Mouse (Mus musculus): ENCODE measurements around the gene Mcat. TPM values are rescaled to one million over a fixed set of nuclear protein-coding genes. Genes with fewer than 3 reads are reported as not detected.

Gene Mcat
- polyA plus RNA-seq, 1 experiment from 2014 or later: 31.5 TPM

GRCm38 (mm10) chr15:83573606-83574005 lies 10.0 kb upstream of the Mcat start:
- no peak overlapping the region for H3K27ac ChIP-seq
- no peak for ATAC-seq (ENCODE audit: insufficient number of reproducible peaks, low FRiP score, low TSS enrichment, low read depth)
- no peak overlapping the region for H3K4me2 ChIP-seq
- no peak overlapping the region for H3K9ac ChIP-seq
- no peaks in the 10 kb centered on the region for H3K9me3 ChIP-seq
- peaks cover 48% of the 10 kb centered on the region for H3K36me3 ChIP-seq
- 97% methylated on average over 12 of the region's 12 CpGs for WGBS
- no peaks in the 10 kb centered on the region for H3K27me3 ChIP-seq
- H3K4me3 ChIP-seq: no peak overlapping the region
- no peaks in the 10 kb centered on the region for H3K4me1 ChIP-seq

GRCm38 (mm10) chr15:83572132-83572531 lies 8.5 kb upstream of the Mcat start:
- no peak for ATAC-seq (ENCODE audit: insufficient number of reproducible peaks, low FRiP score, low TSS enrichment, low read depth)
- WGBS: 81% methylated on average over 4 of the region's 4 CpGs

GRCm38 (mm10) chr15:83571636-83572035 lies 8.0 kb upstream of the Mcat start:
- no peak overlapping the region for H3K4me3 ChIP-seq
- no peaks in the 10 kb centered on the region for H3K27me3 ChIP-seq
- H3K27ac ChIP-seq: no peak overlapping the region
- H3K4me2 ChIP-seq: no peak overlapping the region
- peaks cover 28% of the 10 kb centered on the region for H3K36me3 ChIP-seq
- H3K4me1 ChIP-seq: no peaks in the 10 kb centered on the region
- WGBS: 80% methylated on average over 5 of the region's 5 CpGs
- H3K9ac ChIP-seq: no peak overlapping the region
- no peak for ATAC-seq (ENCODE audit: insufficient number of reproducible peaks, low FRiP score, low TSS enrichment, low read depth)
- no peaks in the 10 kb centered on the region for H3K9me3 ChIP-seq

More at GRCm38 (mm10) chr15:83572132-83572531, 8.5 kb upstream of the Mcat start:
- no peak overlapping the region for H3K4me3 ChIP-seq
- H3K9ac ChIP-seq: no peak overlapping the region
- no peak overlapping the region for H3K27ac ChIP-seq
- no peaks in the 10 kb centered on the region for H3K4me1 ChIP-seq
- no peak overlapping the region for H3K4me2 ChIP-seq
- H3K36me3 ChIP-seq: peaks cover 33% of the 10 kb centered on the region
- no peaks in the 10 kb centered on the region for H3K9me3 ChIP-seq
- H3K27me3 ChIP-seq: no peaks in the 10 kb centered on the region

GRCm38 (mm10) chr15:83570641-83571040 lies 7.1 kb upstream of the Mcat start:
- WGBS: 66% methylated on average over 2 of the region's 2 CpGs
- no peaks in the 10 kb centered on the region for H3K4me1 ChIP-seq
- no peak overlapping the region for H3K4me2 ChIP-seq
- no peak overlapping the region for H3K9ac ChIP-seq
- ATAC-seq (ENCODE audit: insufficient number of reproducible peaks, low FRiP score, low TSS enrichment, low read depth): no peak
- H3K27ac ChIP-seq: no peak overlapping the region
- no peaks in the 10 kb centered on the region for H3K9me3 ChIP-seq
- peaks cover 18% of the 10 kb centered on the region for H3K36me3 ChIP-seq
- H3K27me3 ChIP-seq: no peaks in the 10 kb centered on the region
- H3K4me3 ChIP-seq: no peak overlapping the region

- Histone ChIP-seq H3K9ac (no peak overlapping the region), H3K4me3 (no peak overlapping the region), H3K27me3 (no peaks in the 10 kb centered on the region), H3K27ac (no peak overlapping the region), H3K9me3 (no peaks in the 10 kb centered on the region), H3K4me2 (no peak overlapping the region), H3K4me1 (no peaks in the 10 kb centered on the region), H3K36me3 (peaks cover 10% of the 10 kb centered on the region)
- WGBS: 61% methylated on average over 11 of the region's 11 CpGs
- ATAC-seq (ENCODE audit: insufficient number of reproducible peaks, low FRiP score, low TSS enrichment, low read depth): no peak
Measured at GRCm38 (mm10) chr15:83569682-83570081, 6.1 kb upstream of the Mcat start.

GRCm38 (mm10) chr15:83568544-83568943 lies 5.0 kb upstream of the Mcat start:
- H3K9ac ChIP-seq: no peak overlapping the region
- H3K4me3 ChIP-seq: no peak overlapping the region
- WGBS: 92% methylated on average over 5 of the region's 5 CpGs

GRCm38 (mm10) chr15:83567728-83568127 lies 4.1 kb upstream of the Mcat start:
- Histone ChIP-seq H3K27ac (no peak overlapping the region), H3K9me3 (no peaks in the 10 kb centered on the region), H3K9ac (no peak overlapping the region), H3K4me3 (no peak overlapping the region), H3K4me2 (no peak overlapping the region), H3K4me1 (peaks cover 18% of the 10 kb centered on the region), H3K36me3 (no peaks in the 10 kb centered on the region), H3K27me3 (no peaks in the 10 kb centered on the region)
- no peak for ATAC-seq (ENCODE audit: insufficient number of reproducible peaks, low FRiP score, low TSS enrichment, low read depth)
- 71% methylated on average over 3 of the region's 3 CpGs for WGBS

More at GRCm38 (mm10) chr15:83568544-83568943, 5.0 kb upstream of the Mcat start:
- Histone ChIP-seq H3K36me3 (no peaks in the 10 kb centered on the region), H3K4me2 (no peak overlapping the region), H3K9me3 (no peaks in the 10 kb centered on the region), H3K27ac (no peak overlapping the region), H3K4me1 (peaks cover 10% of the 10 kb centered on the region), H3K27me3 (no peaks in the 10 kb centered on the region)
- ATAC-seq (ENCODE audit: insufficient number of reproducible peaks, low FRiP score, low TSS enrichment, low read depth): no peak

- 73% methylated on average over 5 of the region's 5 CpGs for WGBS
Measured at GRCm38 (mm10) chr15:83566006-83566405, 2.4 kb upstream of the Mcat start.

GRCm38 (mm10) chr15:83565434-83565833 lies 1.8 kb upstream of the Mcat start:
- Histone ChIP-seq H3K27me3 (no peaks in the 10 kb centered on the region), H3K9ac (no peak overlapping the region), H3K4me3 (no peak overlapping the region), H3K4me2 (no peak overlapping the region), H3K27ac (no peak overlapping the region), H3K4me1 (peaks cover 21% of the 10 kb centered on the region), H3K36me3 (no peaks in the 10 kb centered on the region), H3K9me3 (no peaks in the 10 kb centered on the region)
- no peak for ATAC-seq (ENCODE audit: insufficient number of reproducible peaks, low FRiP score, low TSS enrichment, low read depth)
- WGBS: 70% methylated on average over 3 of the region's 3 CpGs

More at GRCm38 (mm10) chr15:83566006-83566405, 2.4 kb upstream of the Mcat start:
- H3K4me3 ChIP-seq: no peak overlapping the region
- no peak overlapping the region for H3K27ac ChIP-seq
- H3K4me2 ChIP-seq: no peak overlapping the region
- no peak for ATAC-seq (ENCODE audit: insufficient number of reproducible peaks, low FRiP score, low TSS enrichment, low read depth)
- no peak overlapping the region for H3K9ac ChIP-seq
- no peaks in the 10 kb centered on the region for H3K36me3 ChIP-seq
- H3K27me3 ChIP-seq: no peaks in the 10 kb centered on the region
- peaks cover 21% of the 10 kb centered on the region for H3K4me1 ChIP-seq
- no peaks in the 10 kb centered on the region for H3K9me3 ChIP-seq

GRCm38 (mm10) chr15:83563857-83564651 lies 467 bp upstream of the Mcat start:
- no peak for ATAC-seq (ENCODE audit: insufficient number of reproducible peaks, low FRiP score, low TSS enrichment, low read depth)
- Histone ChIP-seq H3K36me3 (no peaks in the 10 kb centered on the region), H3K27me3 (no peaks in the 10 kb centered on the region), H3K9ac (peak overlapping the region; percentile 42), H3K4me1 (peaks cover 21% of the 10 kb centered on the region), H3K4me2 (peak overlapping the region; percentile 97), H3K27ac (peak overlapping the region; percentile 54), H3K9me3 (no peaks in the 10 kb centered on the region), H3K4me3 (peak overlapping the region; percentile 46)
- WGBS: 3% methylated on average over 27 of the region's 27 CpGs

GRCm38 (mm10) chr15:83562626-83563270 lies 839 bp downstream of the Mcat start:
- 22% methylated on average over 15 of the region's 15 CpGs for WGBS
- Histone ChIP-seq H3K36me3 (no peaks in the 10 kb centered on the region), H3K4me1 (peaks cover 21% of the 10 kb centered on the region), H3K4me2 (peak overlapping the region; percentile 97), H3K4me3 (peak overlapping the region; percentile 46), H3K27me3 (no peaks in the 10 kb centered on the region), H3K9ac (no peak overlapping the region), H3K27ac (peak overlapping the region; percentile 61), H3K9me3 (no peaks in the 10 kb centered on the region)
- ATAC-seq (ENCODE audit: insufficient number of reproducible peaks, low FRiP score, low TSS enrichment, low read depth): peak; percentile 51; the same call in 1 of the 2 replicates

GRCm38 (mm10) chr15:83560941-83561477 lies 2.6 kb downstream of the Mcat start:
- no peak overlapping the region for H3K4me2 ChIP-seq
- H3K27ac ChIP-seq: no peak overlapping the region
- no peak overlapping the region for H3K4me3 ChIP-seq
- peaks cover 22% of the 10 kb centered on the region for H3K4me1 ChIP-seq
- 53% methylated on average over 5 of the region's 5 CpGs for WGBS
- no peaks in the 10 kb centered on the region for H3K9me3 ChIP-seq
- no peaks in the 10 kb centered on the region for H3K36me3 ChIP-seq
- no peak for ATAC-seq (ENCODE audit: insufficient number of reproducible peaks, low FRiP score, low TSS enrichment, low read depth)
- no peak overlapping the region for H3K9ac ChIP-seq
- H3K27me3 ChIP-seq: no peaks in the 10 kb centered on the region
